Mouse (Mus musculus): ENCODE data around the gene Sstr2. TPM values are rescaled to one million over a fixed set of nuclear protein-coding genes. Genes with fewer than 3 reads are reported as not detected.
A peak's percentile ranks its signal among the peaks of the same experiment; 100 is the strongest.

Sstr2 gene
- polyA plus RNA-seq, 1 experiment from 2014 or later, result 10.7 TPM

DNA sequence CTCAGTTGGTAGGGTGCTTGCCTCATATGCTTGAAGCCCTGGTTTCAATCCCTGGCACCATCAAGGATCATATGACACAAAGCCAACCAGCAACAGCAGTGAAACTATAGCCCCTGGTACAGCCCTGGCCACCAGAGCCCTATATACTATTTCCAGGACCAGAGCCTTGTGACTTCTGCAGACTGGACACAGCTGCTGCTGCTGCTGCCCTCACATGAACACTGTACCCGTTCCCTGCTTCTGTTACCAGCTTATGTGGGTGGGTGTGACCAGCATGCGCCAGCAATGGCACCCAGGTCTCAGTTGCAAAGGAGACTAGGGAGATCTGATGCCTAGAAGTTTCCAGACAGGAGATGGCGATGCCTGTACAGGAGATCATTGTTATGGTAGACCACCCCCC, 21.5 kb upstream of the Sstr2 start:
- ATAC-seq (replicated peaks; ENCODE audit: low FRiP score) (no peak), DNase-seq (ENCODE audit: low spot score) (peak; percentile 25)
- H3K9me3 ChIP-seq (ENCODE audit: control insufficient read depth, low read length), result no peaks in the 10 kb centered on the region
- H3K4me1 ChIP-seq (replicated peaks; ENCODE audit: control insufficient read depth, insufficient read depth, low read length), result peaks cover 11% of the 10 kb centered on the region
- 82% methylated on average over 3 of the region's 3 CpGs for WGBS
- H3K4me2 ChIP-seq (ENCODE audit: low read depth, low read length, severe bottlenecking), result no peak overlapping the region
- no peaks in the 10 kb centered on the region for H3K27me3 ChIP-seq (ENCODE audit: control insufficient read depth, insufficient read depth, low read length)
- H3K9ac ChIP-seq (ENCODE audit: low read length), result no peak overlapping the region
- no peak overlapping the region for H3K4me3 ChIP-seq (ENCODE audit: low read depth, low read length)
- no peaks in the 10 kb centered on the region for H3K36me3 ChIP-seq (ENCODE audit: control insufficient read depth, insufficient read depth, low read length)
- no peak overlapping the region for H3K27ac ChIP-seq (ENCODE audit: low read depth, low read length)

DNA sequence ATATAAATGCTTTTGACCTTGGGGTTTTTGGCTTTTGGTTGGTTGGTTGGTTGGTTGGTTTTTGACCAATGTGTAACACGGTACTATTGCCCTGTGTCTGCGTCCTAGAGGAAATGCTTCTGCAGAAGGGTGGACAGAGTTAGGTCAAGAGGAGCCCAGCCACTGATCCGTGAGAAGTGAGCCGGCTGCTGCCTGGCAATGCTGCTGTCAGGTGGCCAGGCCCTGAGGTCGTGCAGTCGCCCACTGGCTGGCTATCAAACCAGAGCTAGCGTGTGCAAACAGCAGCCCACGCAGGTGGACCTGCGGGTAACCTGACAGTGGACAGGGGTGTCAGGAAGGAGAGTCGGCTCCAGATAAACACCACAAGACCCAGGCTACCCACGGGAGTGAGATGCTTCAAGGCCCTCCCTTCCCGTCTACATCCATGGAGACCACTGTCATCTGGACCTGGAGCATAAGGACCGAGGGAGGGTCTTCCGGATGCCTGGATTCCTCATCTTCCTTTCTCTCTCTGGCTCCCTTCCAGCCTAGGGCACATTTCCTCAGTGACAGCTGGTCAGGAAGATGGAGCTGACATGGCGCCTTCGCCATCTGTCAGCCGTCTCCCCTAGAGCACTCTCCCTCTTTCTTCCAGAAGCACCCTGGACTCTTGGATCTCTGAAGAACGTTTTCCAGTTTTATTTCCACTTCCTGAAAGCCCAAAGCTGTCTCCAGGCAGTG, 18.5 kb upstream of the Sstr2 start:
- Histone ChIP-seq H3K4me1 (replicated peaks; ENCODE audit: control insufficient read depth, insufficient read depth, low read length) (peaks cover 11% of the 10 kb centered on the region), H3K4me2 (ENCODE audit: low read depth, low read length, severe bottlenecking) (no peak overlapping the region), H3K27ac (ENCODE audit: low read depth, low read length) (peak overlapping the region; percentile 50), H3K36me3 (ENCODE audit: control insufficient read depth, insufficient read depth, low read length) (no peaks in the 10 kb centered on the region), H3K4me3 (ENCODE audit: low read depth, low read length) (no peak overlapping the region), H3K27me3 (ENCODE audit: control insufficient read depth, insufficient read depth, low read length) (no peaks in the 10 kb centered on the region), H3K9me3 (ENCODE audit: control insufficient read depth, low read length) (no peaks in the 10 kb centered on the region), H3K9ac (ENCODE audit: low read length) (no peak overlapping the region)
- DNase-seq (ENCODE audit: low spot score) (peak; percentile 49), ATAC-seq (replicated peaks; ENCODE audit: low FRiP score) (no peak; the same call in 1 of the 2 replicates)
- WGBS, result 87% methylated on average over 18 of the region's 18 CpGs

DNA sequence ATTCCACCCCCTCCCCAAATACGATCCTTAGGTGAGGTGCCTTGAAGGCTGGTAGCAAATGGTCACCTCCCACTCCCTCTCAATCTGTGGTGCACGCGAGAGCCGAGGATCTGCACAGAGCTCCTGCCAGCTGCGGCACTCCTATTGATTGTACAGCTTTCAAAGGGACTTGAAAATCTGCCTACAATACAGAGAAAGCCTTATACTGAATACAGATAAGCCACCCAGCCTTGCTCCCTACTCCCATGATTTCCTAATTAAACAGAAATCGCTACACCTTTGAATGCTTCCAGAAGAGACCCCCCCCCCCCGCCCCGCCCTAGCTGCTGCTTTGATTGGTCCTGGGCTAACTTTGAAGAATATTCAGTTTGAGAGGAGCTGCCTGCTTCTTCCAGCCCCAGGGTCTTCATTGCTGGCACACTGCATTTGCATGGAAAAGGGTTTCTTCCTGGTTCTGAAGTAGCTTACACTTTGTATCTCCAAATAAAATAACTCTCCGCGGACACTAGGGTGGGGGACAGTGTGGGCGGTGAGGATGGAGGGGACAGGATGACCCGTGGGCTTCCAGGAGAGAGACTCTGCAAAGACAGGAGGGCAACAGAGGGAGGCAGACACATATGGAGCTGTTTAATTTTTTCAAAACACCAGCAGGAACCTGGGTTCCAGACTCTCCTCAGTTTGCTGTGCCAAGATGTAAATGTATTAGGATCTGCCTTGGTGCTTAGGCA, 17.4 kb upstream of the Sstr2 start:
- Histone ChIP-seq H3K36me3 (ENCODE audit: control insufficient read depth, insufficient read depth, low read length) (no peaks in the 10 kb centered on the region), H3K27me3 (ENCODE audit: control insufficient read depth, insufficient read depth, low read length) (no peaks in the 10 kb centered on the region), H3K9ac (ENCODE audit: low read length) (no peak overlapping the region), H3K4me3 (ENCODE audit: low read depth, low read length) (no peak overlapping the region), H3K4me2 (ENCODE audit: low read depth, low read length, severe bottlenecking) (no peak overlapping the region), H3K4me1 (replicated peaks; ENCODE audit: control insufficient read depth, insufficient read depth, low read length) (peaks cover 11% of the 10 kb centered on the region), H3K9me3 (ENCODE audit: control insufficient read depth, low read length) (no peaks in the 10 kb centered on the region), H3K27ac (ENCODE audit: low read depth, low read length) (peak overlapping the region; percentile 50)
- 37% methylated on average over 12 of the region's 12 CpGs for WGBS
- ATAC-seq (replicated peaks; ENCODE audit: low FRiP score) (peak; percentile 79), DNase-seq (ENCODE audit: low spot score) (peak; percentile 54)

DNA sequence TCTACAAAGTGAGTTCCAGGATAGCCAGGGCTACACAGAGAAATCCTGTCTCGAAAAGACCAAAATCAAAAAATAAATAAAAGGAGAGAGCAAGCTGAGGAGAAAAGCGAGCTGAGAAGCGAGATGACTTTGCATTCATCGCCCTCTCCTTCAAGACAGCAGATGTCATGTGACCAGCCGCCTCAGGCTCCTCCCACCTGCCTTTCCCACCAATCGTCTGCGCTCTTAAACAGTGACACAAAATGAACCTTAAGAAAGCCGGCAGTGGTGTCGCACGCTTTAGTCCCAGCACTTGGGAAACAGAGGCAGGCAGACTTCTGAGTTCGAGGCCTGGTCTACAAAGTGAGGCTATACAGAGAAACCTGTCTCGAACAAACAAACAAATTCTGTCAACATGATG, 11.6 kb upstream of the Sstr2 start:
- no peaks in the 10 kb centered on the region for H3K4me1 ChIP-seq (replicated peaks; ENCODE audit: control insufficient read depth, insufficient read depth, low read length)
- H3K9ac ChIP-seq (ENCODE audit: low read length), result no peak overlapping the region
- no peaks in the 10 kb centered on the region for H3K36me3 ChIP-seq (ENCODE audit: control insufficient read depth, insufficient read depth, low read length)
- 93% methylated on average over 12 of the region's 12 CpGs for WGBS
- H3K27ac ChIP-seq (ENCODE audit: low read depth, low read length), result no peak overlapping the region
- no peaks in the 10 kb centered on the region for H3K27me3 ChIP-seq (ENCODE audit: control insufficient read depth, insufficient read depth, low read length)
- DNase-seq (ENCODE audit: low spot score) (no peak), ATAC-seq (replicated peaks; ENCODE audit: low FRiP score) (no peak)
- H3K9me3 ChIP-seq (ENCODE audit: control insufficient read depth, low read length), result no peaks in the 10 kb centered on the region
- H3K4me3 ChIP-seq (ENCODE audit: low read depth, low read length), result no peak overlapping the region
- H3K4me2 ChIP-seq (ENCODE audit: low read depth, low read length, severe bottlenecking), result no peak overlapping the region

DNA sequence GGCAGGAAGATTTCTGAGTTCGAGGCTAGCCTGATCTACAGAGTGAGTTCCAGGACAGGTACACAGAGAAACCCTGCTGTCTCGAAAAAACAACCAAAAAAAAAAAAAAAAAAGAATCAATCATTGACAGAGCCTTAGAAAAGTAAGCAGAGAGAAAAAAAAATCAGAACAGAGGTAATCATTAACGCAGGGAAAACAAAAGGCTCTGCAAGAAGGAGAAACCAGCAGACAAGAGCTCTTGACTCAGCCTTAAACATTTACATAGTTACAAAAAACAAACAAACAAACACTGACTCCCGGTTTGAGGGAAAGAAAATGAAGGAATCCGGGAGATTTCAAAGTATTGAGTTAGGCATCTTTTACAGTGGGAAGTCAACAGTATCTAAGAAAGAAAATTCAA, 9.6 kb upstream of the Sstr2 start:
- Histone ChIP-seq H3K9me3 (ENCODE audit: control insufficient read depth, low read length) (no peaks in the 10 kb centered on the region), H3K36me3 (ENCODE audit: control insufficient read depth, insufficient read depth, low read length) (no peaks in the 10 kb centered on the region), H3K4me2 (ENCODE audit: low read depth, low read length, severe bottlenecking) (no peak overlapping the region), H3K27me3 (ENCODE audit: control insufficient read depth, insufficient read depth, low read length) (no peaks in the 10 kb centered on the region), H3K27ac (ENCODE audit: low read depth, low read length) (no peak overlapping the region), H3K4me1 (replicated peaks; ENCODE audit: control insufficient read depth, insufficient read depth, low read length) (no peaks in the 10 kb centered on the region), H3K4me3 (ENCODE audit: low read depth, low read length) (no peak overlapping the region), H3K9ac (ENCODE audit: low read length) (no peak overlapping the region)
- DNase-seq (ENCODE audit: low spot score) (no peak), ATAC-seq (replicated peaks; ENCODE audit: low FRiP score) (no peak)
- 83% methylated on average over 5 of the region's 5 CpGs for WGBS

DNA sequence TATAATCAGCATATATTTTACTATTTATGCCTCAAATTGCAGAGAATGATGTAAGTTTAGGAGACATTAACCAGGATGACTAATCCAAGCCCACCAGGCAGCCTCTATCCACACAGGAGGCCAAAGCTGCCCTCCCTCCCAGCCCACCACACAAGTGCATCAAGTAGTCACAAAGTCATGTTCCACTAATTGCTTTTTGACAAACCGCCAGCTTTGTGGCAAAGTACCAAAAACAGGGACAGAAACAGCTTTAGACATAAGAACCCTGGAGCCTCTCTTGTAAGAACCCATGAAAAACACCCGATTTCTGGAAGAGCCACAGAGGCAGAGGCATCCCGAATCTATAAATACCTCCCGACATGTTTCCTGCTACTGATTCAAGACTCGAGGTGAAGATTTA, 8.9 kb upstream of the Sstr2 start:
- no peak for ATAC-seq (replicated peaks; ENCODE audit: low FRiP score)
- Histone ChIP-seq H3K27ac (ENCODE audit: low read depth, low read length) (no peak overlapping the region), H3K9ac (ENCODE audit: low read length) (no peak overlapping the region), H3K4me2 (ENCODE audit: low read depth, low read length, severe bottlenecking) (no peak overlapping the region), H3K9me3 (ENCODE audit: control insufficient read depth, low read length) (no peaks in the 10 kb centered on the region), H3K27me3 (ENCODE audit: control insufficient read depth, insufficient read depth, low read length) (no peaks in the 10 kb centered on the region), H3K4me3 (ENCODE audit: low read depth, low read length) (no peak overlapping the region), H3K36me3 (ENCODE audit: control insufficient read depth, insufficient read depth, low read length) (no peaks in the 10 kb centered on the region), H3K4me1 (replicated peaks; ENCODE audit: control insufficient read depth, insufficient read depth, low read length) (no peaks in the 10 kb centered on the region)
- 92% methylated on average over 5 of the region's 5 CpGs for WGBS
- peak; percentile 21 for DNase-seq (ENCODE audit: low spot score)

DNA sequence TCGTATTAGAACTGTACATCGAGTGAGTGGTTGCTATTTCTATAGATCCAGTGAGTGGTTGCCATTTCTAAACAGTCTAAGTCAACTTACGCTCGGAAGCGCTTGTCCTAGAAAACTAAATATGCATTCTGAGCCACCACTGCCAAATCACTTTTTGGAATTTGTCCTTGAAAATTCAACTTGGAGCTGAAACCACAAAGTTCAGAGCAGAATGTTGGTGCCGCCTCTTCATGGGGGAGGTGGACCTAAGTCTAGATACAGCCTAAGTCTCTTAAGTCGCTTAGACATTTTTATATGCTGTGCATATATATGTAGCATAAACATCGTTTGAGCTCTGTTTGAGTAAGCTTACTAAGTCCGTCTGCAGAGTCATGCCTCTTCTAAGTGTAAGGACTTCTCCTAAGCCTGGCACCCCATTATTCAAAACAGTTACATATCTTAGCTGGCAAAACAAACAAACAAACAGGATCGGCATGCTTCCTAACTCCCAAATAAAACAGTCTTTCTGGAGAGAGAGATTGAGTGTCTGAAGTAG, 8.0 kb upstream of the Sstr2 start:
- H3K27me3 ChIP-seq (ENCODE audit: control insufficient read depth, insufficient read depth, low read length), result no peaks in the 10 kb centered on the region
- no peak overlapping the region for H3K9ac ChIP-seq (ENCODE audit: low read length)
- no peaks in the 10 kb centered on the region for H3K4me1 ChIP-seq (replicated peaks; ENCODE audit: control insufficient read depth, insufficient read depth, low read length)
- no peak overlapping the region for H3K4me3 ChIP-seq (ENCODE audit: low read depth, low read length)
- peak overlapping the region; percentile 25 for H3K27ac ChIP-seq (ENCODE audit: low read depth, low read length)
- H3K36me3 ChIP-seq (ENCODE audit: control insufficient read depth, insufficient read depth, low read length), result no peaks in the 10 kb centered on the region
- no peak for ATAC-seq (replicated peaks; ENCODE audit: low FRiP score)
- no peaks in the 10 kb centered on the region for H3K9me3 ChIP-seq (ENCODE audit: control insufficient read depth, low read length)
- WGBS, result 90% methylated on average over 10 of the region's 10 CpGs
- DNase-seq (ENCODE audit: low spot score), result no peak
- H3K4me2 ChIP-seq (ENCODE audit: low read depth, low read length, severe bottlenecking), result no peak overlapping the region

DNA sequence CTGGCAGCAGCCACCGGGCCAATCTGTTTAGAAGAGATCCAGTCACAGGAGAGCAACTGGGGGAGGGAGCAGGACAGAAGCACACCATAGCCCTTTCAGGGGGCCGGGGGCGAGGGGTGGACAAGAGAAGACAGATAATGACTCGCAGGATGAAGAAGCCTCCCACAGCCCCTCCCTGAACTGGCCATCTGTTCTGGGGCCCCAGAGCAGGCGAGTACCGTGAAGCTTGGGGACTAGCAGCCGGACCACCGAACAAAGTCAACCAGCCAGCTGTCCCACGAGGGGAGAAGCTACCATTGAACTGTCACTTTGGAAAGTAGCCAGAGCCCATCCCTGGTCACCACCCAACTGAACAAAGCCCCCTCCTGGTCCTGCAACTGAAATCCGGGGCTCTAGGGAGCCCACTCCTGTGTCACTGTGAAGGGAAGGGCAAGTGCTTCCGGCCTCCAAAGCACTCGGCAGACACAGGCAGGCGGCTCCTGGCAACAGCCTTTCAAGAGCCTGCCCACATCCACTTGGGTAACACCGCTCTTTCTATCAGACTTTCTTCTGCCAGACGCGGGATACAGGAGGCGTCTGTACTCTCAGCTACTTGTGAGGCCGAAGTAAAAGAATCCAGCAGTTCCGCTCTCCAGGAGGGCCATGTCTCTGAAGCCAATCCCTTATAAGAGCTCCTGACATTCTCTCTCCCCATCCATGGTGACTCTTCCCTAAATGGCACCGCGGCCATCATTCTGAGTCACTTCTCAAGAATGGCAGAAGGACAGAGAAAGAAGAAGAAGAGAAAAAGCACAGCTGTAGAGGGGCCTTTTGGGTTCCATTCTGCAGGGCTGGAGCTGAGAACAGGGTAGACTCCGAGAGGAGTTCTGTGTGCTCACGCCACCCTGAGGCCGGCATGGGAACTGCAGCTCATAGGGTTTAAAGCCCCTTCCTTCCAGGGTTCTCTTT, 7.2 kb upstream of the Sstr2 start:
- WGBS, result 31% methylated on average over 24 of the region's 24 CpGs
- H3K36me3 ChIP-seq (ENCODE audit: control insufficient read depth, insufficient read depth, low read length), result no peaks in the 10 kb centered on the region
- H3K4me1 ChIP-seq (replicated peaks; ENCODE audit: control insufficient read depth, insufficient read depth, low read length), result no peaks in the 10 kb centered on the region
- H3K4me2 ChIP-seq (ENCODE audit: low read depth, low read length, severe bottlenecking), result no peak overlapping the region
- H3K9me3 ChIP-seq (ENCODE audit: control insufficient read depth, low read length), result no peaks in the 10 kb centered on the region
- ATAC-seq (replicated peaks; ENCODE audit: low FRiP score) (peak; percentile 46), DNase-seq (ENCODE audit: low spot score) (peak; percentile 82)
- 0 out of 2 replicates have a peak overlapping the region, but pooled peaks have one; percentile 21 for H3K9ac ChIP-seq (ENCODE audit: low read length)
- no peaks in the 10 kb centered on the region for H3K27me3 ChIP-seq (ENCODE audit: control insufficient read depth, insufficient read depth, low read length)
- H3K27ac ChIP-seq (ENCODE audit: low read depth, low read length), result peak overlapping the region; percentile 25
- no peak overlapping the region for H3K4me3 ChIP-seq (ENCODE audit: low read depth, low read length)

Measured in forebrain, embryonic 11.5 days (tissue).